Mouse (Mus musculus) spleen, adult 2 months (tissue): ENCODE results near the gene Nr1h2.

ENCODE experiments used
- CTCF ChIP-seq: fragments of 200-500 bp; IDR thresholded peaks from 2 replicates; pipeline ENCODE4 v1.5.1; 2011; ENCODE audit warnings: mild to moderate bottlenecking, inconsistent platforms; ENCODE audit not compliant: insufficient read depth, insufficient read length, insufficient replicate concordance; ENCODE audit errors: extremely low read depth
- POLR2A ChIP-seq: fragments of 200-500 bp; IDR thresholded peaks from 2 replicates; pipeline ENCODE4 v1.6.1; 2011; ENCODE audit warnings: low read depth, low read length, inconsistent platforms

GRCm38 (mm10) chr7:44551731-44552130 is 2.0 kb downstream of the Nr1h2 start:
- TF ChIP-seq POLR2A (no peak), CTCF (no peak)
